8 mouse cellular contexts compared by ENCODE assay signal in genomic region chr10:122803906-122804305, GRCm38 (mm10).
DNase-seq lines count a peak whose midpoint lies in the region; ATAC-seq and TF ChIP-seq lines count a peak whose summit lies in the region.

No protein-coding gene starts in this region.

- TF ChIP-seq POLR2A in limb, embryonic 14.5 days (IDR thresholded peaks at IDR 0.05; ENCODE audit: borderline replicate concordance, extremely low read depth, insufficient read depth, insufficient read length): no peak

- WGBS in midbrain, embryonic 10.5 days: 15% methylated on average over 7 of the region's 7 CpGs
- WGBS in midbrain, embryonic 15.5 days: 12% methylated on average over 7 of the region's 7 CpGs
- WGBS in embryonic facial prominence, embryonic 11.5 days: 12% methylated on average over 7 of the region's 7 CpGs
- 8% methylated on average over 7 of the region's 7 CpGs for WGBS in limb, embryonic 14.5 days

- ATAC-seq in midbrain, embryonic 15.5 days (replicated peaks): no peak
- ATAC-seq in embryonic facial prominence, embryonic 11.5 days (replicated peaks; ENCODE audit: insufficient number of reproducible peaks, low FRiP score, low TSS enrichment, low read depth): no peak
- ATAC-seq in limb, embryonic 14.5 days (ENCODE audit: low FRiP score, low read depth): no peak

- H3K36me3 ChIP-seq in midbrain, embryonic 10.5 days: no peaks in the 10 kb centered on the region
- H3K36me3 ChIP-seq in midbrain, embryonic 15.5 days (replicated peaks): no peaks in the 10 kb centered on the region
- H3K36me3 ChIP-seq in embryonic facial prominence, embryonic 11.5 days (replicated peaks; ENCODE audit: control insufficient read depth, insufficient read depth, low read depth, low read length): no peaks in the 10 kb centered on the region
- no peaks in the 10 kb centered on the region for H3K36me3 ChIP-seq in limb, embryonic 14.5 days (ENCODE audit: control insufficient read depth, insufficient read depth, low read length)

- H3K27ac ChIP-seq in midbrain, embryonic 10.5 days (replicated peaks): no peak overlapping the region
- no peak overlapping the region for H3K27ac ChIP-seq in midbrain, embryonic 15.5 days
- H3K27ac ChIP-seq in embryonic facial prominence, embryonic 11.5 days (replicated peaks; ENCODE audit: low read depth, low read length): no peak overlapping the region
- no peak overlapping the region for H3K27ac ChIP-seq in limb, embryonic 14.5 days (replicated peaks; ENCODE audit: low read depth, low read length)

- H3K4me1 ChIP-seq in midbrain, embryonic 10.5 days: peaks cover 20% of the 10 kb centered on the region
- H3K4me1 ChIP-seq in midbrain, embryonic 15.5 days: peaks cover 14% of the 10 kb centered on the region; the same call in 1 of the 2 replicates
- H3K4me1 ChIP-seq in embryonic facial prominence, embryonic 11.5 days (ENCODE audit: control insufficient read depth, insufficient read depth, low read length): peaks cover 2% of the 10 kb centered on the region; the same call in 1 of the 2 replicates
- peaks cover 14% of the 10 kb centered on the region; the same call in 1 of the 2 replicates for H3K4me1 ChIP-seq in limb, embryonic 14.5 days (ENCODE audit: control insufficient read depth, insufficient read depth, low read length)

- H3K27me3 ChIP-seq in midbrain, embryonic 10.5 days (ENCODE audit: low read depth, poor library complexity, severe bottlenecking): peaks cover 9% of the 10 kb centered on the region; the same call in 1 of the 2 replicates
- H3K27me3 ChIP-seq in midbrain, embryonic 15.5 days (replicated peaks): no peaks in the 10 kb centered on the region
- H3K27me3 ChIP-seq in embryonic facial prominence, embryonic 11.5 days (ENCODE audit: control insufficient read depth, insufficient read depth, low read length): no peaks in the 10 kb centered on the region
- no peaks in the 10 kb centered on the region for H3K27me3 ChIP-seq in limb, embryonic 14.5 days (ENCODE audit: control insufficient read depth, insufficient read depth, low read length)

- peaks cover 6% of the 10 kb centered on the region for H3K9me3 ChIP-seq in midbrain, embryonic 10.5 days (replicated peaks)
- H3K9me3 ChIP-seq in midbrain, embryonic 15.5 days: no peaks in the 10 kb centered on the region
- H3K9me3 ChIP-seq in embryonic facial prominence, embryonic 11.5 days (replicated peaks; ENCODE audit: control insufficient read depth, low read length): no peaks in the 10 kb centered on the region; the same call in 1 of the 2 replicates
- 0 out of 2 replicates have a peak, but pooled peaks cover 3% of the 10 kb centered on the region for H3K9me3 ChIP-seq in limb, embryonic 14.5 days (ENCODE audit: control insufficient read depth, low read length)

- peak; percentile 77 for DNase-seq in midbrain, embryonic 10.5 days (ENCODE audit: low spot score)
- DNase-seq in adrenal gland, postnatal 10 days: peak; percentile 84
- DNase-seq in embryonic facial prominence, embryonic 11.5 days (ENCODE audit: low spot score): peak; percentile 87
- DNase-seq in heart, postnatal 4 days: peak; percentile 88
- DNase-seq in limb, embryonic 14.5 days (ENCODE audit: low spot score): peak; percentile 69
- peak; percentile 57 for DNase-seq in retina, adult 2 months (ENCODE audit: low read depth, low spot score)
- peak; percentile 90 for DNase-seq in thymus, postnatal 4 days

- no peak overlapping the region for H3K4me3 ChIP-seq in midbrain, embryonic 10.5 days
- no peak overlapping the region for H3K4me3 ChIP-seq in midbrain, embryonic 15.5 days
- H3K4me3 ChIP-seq in embryonic facial prominence, embryonic 11.5 days (ENCODE audit: low read depth, low read length): no peak overlapping the region
- H3K4me3 ChIP-seq in limb, embryonic 14.5 days (replicated peaks; ENCODE audit: low read length): no peak overlapping the region

- no peak overlapping the region for H3K9ac ChIP-seq in midbrain, embryonic 15.5 days
- H3K9ac ChIP-seq in embryonic facial prominence, embryonic 11.5 days (replicated peaks; ENCODE audit: low read length): no peak overlapping the region
- H3K9ac ChIP-seq in limb, embryonic 14.5 days (ENCODE audit: low read depth, low read length, severe bottlenecking): no peak overlapping the region

- H3K4me2 ChIP-seq in midbrain, embryonic 15.5 days: no peak overlapping the region
- no peak overlapping the region for H3K4me2 ChIP-seq in embryonic facial prominence, embryonic 11.5 days (ENCODE audit: low read depth, low read length)
- H3K4me2 ChIP-seq in limb, embryonic 14.5 days (replicated peaks; ENCODE audit: low read depth, low read length, severe bottlenecking): no peak overlapping the region
